Mouse (Mus musculus): ENCODE measurements around the gene Tarsl2. TPM values are rescaled to one million over a fixed set of nuclear protein-coding genes. Genes with fewer than 3 reads are reported as not detected.
A peak's percentile ranks its signal among the peaks of the same experiment; 100 is the strongest.

Tarsl2 gene
- total RNA-seq, 2 experiments from 2014 or later, result 36.0 to 73.2 TPM

GRCm38 (mm10) chr7:65645996-65646395 is 1.3 kb downstream of the Tarsl2 start:
- no peak for ATAC-seq (replicated peaks; ENCODE audit: low FRiP score, low TSS enrichment, poor library complexity, severe bottlenecking)

GRCm38 (mm10) chr7:65650662-65651061 is 6.0 kb downstream of the Tarsl2 start:
- ATAC-seq (replicated peaks; ENCODE audit: low FRiP score, low TSS enrichment, poor library complexity, severe bottlenecking), result no peak

DNA sequence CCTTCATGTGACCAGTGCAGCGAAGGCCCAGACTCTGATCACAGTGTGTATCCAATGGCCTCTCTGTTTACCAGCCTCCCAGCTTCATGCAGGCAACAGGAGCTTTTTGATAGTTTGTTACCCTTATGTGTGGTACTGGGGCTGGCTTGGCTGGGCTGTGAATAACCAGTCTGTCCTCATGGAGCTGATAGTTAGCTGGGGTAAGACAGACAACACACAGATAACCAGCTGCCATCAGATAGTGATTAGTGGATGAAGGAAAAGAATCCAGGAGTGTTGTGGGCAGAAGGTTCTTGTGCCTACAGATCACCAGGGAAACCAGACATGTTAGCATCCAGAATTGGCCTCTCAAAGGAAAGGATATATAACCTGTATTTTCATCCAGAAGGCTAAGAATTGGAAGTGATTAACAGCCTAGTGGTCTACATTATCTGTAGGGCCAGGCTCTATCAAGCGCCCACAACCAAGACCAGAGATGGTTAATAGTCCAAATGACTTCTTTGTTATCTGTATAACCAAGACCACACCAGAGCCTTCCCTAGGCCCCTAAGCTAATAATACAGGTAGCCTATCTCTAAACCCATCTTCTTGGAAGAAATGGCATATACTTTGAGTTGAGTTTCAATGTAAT is 12.9 kb downstream of the Tarsl2 start:
- ATAC-seq (replicated peaks; ENCODE audit: low FRiP score, low TSS enrichment, poor library complexity, severe bottlenecking), result peak; percentile 91

DNA sequence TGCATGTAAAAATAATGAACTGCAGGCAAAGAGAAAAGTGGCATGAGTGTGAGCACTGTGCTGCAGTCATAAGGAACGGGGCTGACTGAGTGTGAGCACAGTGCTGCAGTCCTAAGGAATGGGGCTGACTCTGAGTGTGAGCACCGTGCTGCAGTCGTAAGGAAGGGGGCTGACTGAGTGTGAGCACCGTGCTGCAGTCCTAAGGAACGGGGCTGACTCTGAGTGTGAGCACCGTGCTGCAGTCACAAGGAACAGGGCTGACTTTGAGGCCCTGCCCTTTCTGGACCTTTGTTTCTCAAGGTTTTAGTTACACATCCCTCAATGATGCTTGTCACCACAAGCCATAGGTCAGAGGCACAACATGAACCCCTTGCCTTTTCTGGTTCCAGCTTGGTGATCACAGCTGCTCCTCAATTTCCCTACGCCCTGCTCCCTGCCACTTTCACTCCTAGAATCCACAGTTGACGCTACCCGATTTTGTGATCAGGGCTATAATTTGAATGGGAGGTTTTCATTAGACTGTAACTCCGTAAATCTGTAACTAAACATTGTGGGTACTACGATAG is 18.6 kb downstream of the Tarsl2 start:
- no peak for ATAC-seq (replicated peaks; ENCODE audit: low FRiP score, low TSS enrichment, poor library complexity, severe bottlenecking)

DNA sequence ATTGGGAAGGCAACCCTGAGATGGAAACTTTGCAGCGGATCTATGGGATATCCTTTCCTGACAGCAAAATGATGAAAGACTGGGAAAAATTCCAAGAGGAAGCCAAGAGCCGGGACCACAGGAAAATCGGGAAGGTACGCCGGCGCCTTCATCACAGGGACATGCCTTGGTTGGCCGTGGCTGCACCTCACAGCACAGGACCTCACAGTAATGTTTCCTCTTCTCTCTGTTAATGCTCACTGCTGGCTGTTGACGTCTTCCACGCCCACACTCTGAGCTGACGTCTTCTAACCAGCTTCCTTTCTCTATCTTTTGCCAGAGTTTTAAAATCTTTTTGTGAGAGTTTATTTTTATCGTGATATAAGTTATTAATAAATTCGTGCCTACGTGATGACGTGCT is 19.2 kb downstream of the Tarsl2 start:
- no peak for ATAC-seq (replicated peaks; ENCODE audit: low FRiP score, low TSS enrichment, poor library complexity, severe bottlenecking)

- no peak for ATAC-seq (replicated peaks; ENCODE audit: low FRiP score, low TSS enrichment, poor library complexity, severe bottlenecking)
Measured at GRCm38 (mm10) chr7:65667491-65667890, 22.8 kb downstream of the Tarsl2 start.

DNA sequence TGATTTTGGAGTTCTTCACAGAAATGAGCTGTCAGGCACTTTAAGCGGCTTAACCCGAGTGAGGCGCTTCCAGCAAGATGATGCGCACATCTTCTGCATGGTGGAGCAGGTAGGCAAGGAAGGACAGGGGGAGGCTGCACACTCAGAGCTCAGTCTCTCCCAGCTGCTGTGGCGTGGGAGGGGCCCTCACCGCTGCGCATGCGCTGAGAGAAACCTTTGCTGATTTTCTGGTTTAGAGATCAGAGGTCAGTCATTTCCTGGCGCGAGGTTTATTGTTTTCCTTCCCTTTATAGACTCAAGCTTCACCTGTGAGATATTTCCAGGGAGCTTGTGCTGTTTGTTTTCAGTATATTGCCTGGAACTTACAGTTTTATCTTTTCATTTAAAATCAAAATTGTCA is 33.4 kb downstream of the Tarsl2 start:
- no peak for ATAC-seq (replicated peaks; ENCODE audit: low FRiP score, low TSS enrichment, poor library complexity, severe bottlenecking)

DNA sequence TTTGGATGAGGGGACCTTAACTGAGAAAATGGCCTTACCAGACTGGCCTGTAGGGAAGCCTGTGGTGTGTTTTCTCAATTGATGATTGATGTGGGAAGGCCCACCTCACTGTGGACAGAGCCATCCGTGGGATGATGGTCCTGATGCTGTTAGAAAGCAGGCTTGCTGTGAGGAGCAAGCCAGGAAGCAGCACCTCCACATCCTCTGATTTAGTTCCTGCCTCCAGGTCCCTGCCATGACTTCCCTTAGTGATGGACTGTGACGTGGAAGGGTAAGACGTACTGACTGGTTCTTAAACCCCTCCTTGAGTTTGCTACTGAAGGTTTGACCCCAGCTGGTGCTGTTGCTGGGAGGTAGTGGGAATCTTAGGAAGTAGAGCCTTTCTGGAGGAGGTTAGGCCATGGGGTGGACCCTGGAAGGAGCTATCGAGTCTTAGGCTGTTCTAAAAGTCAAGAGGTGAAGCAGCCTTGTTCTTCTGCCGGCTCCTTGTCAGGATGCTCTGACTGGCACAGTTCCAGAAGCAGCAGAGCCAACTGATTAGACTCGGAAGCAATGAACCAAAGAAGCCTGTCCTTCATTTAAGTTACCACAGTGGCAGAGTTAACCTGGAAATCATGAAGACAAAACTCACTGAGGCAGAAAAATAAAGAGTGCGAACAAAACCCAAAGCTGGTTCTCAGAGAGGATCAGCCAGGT is 34.4 kb downstream of the Tarsl2 start:
- ATAC-seq (replicated peaks; ENCODE audit: low FRiP score, low TSS enrichment, poor library complexity, severe bottlenecking), result no peak

GRCm38 (mm10) chr7:65681166-65681565 is 36.5 kb downstream of the Tarsl2 start:
- no peak for ATAC-seq (replicated peaks; ENCODE audit: low FRiP score, low TSS enrichment, poor library complexity, severe bottlenecking)

DNA sequence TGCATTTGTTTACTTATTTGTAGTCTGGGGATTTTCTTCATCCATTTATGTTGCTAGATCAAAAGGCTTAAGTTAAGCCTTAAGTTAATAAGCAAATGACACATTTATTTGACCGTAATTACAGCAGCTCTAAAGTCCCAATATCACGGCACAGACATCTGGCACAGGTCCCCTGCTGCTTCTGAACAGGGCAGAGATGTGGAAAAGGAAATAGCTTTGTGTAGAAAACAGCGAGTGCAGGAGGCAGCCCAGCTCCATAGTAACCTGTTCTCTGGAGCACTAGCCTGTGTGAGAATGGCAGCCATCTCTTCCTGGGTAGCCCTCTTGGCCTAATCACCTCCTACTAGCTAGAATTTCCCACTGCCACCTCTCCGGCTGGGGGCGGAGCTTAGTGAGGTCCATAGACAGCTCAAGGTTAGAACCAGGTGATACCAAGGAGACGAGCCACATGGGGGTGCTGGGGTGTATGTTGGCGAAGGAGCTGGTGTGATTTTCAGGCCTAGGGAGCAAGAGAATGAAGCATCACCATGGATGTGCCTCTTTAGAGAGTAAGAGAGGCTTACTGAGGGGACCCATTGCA is 39.6 kb downstream of the Tarsl2 start:
- ATAC-seq (replicated peaks; ENCODE audit: low FRiP score, low TSS enrichment, poor library complexity, severe bottlenecking), result no peak

DNA sequence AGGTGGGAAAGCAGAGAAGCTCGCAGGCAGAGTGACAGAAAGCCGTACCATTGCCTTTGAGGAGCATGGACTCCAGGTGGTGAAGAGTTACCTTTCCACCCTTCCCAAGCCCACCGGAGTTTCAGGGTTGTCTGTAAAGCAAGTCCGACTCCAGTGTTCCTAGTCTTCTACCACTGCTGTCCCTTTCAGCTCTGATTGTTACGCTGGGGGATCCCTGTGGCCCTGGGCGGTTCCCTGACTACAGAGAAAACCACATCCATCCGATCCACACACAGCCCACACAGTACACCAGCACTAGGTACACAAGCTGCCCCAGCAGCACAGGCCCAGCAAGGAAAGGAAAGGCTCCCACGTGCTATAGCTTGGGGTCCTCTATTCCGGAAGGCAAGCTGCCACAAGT is 42.0 kb downstream of the Tarsl2 start:
- ATAC-seq (replicated peaks; ENCODE audit: low FRiP score, low TSS enrichment, poor library complexity, severe bottlenecking), result no peak

DNA sequence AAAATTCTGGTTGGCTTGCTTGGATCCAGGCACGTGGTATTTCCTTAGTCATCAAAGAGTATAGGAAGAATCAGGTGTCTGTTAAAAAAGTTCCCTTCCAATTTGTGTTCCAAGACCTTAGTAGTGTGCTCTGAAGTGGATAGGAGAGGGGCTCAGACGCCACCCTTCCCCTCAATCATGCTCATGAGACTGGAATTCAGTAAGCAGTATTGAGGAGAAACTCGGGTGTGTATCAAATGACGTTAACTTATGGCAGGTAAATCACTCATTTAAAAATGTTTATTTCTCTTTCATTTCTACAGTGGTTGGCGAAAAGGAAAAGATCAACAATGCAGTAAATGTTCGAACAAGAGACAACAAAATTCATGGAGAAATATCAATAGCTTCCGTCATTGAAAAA is 46.2 kb downstream of the Tarsl2 start, which contains the start of gene Tm2d3:
Tm2d3 (plus strand) TSS at position 301 of the 400 bp plus-strand sequence.
- no peak for ATAC-seq (replicated peaks; ENCODE audit: low FRiP score, low TSS enrichment, poor library complexity, severe bottlenecking)

DNA sequence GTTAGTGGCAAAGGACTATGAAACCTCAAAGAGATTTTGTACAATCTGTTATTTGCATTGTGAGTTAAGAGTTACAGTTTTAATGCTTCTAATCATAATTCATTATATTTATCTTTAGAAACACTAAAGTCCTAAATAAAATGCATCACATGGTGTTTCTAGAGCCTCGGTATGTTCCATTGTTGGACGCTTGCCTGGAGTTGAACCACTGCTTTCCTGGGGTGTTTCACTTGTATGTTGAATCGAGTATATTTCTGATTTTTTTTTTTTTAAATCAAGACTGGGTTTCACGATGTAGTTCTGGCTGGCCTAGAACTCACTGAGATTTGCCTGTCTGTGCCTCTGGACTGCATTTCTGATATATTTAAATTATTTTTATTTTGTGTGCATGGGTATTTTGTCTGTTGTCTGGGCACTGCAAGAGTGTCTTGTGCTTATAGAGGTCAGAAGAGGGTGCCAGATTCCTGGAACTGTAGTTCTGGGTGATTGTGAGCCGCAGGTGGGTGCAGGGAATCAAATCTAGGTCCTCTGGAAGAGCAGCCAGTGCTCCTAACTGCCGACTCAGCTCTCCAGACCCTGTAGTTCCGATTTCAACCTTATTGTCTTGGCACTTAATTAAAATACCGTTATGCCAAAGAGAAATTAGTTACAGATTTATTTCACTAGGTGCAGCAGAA is 47.4 kb downstream of the Tarsl2 start:
- no peak for ATAC-seq (replicated peaks; ENCODE audit: low FRiP score, low TSS enrichment, poor library complexity, severe bottlenecking)

DNA sequence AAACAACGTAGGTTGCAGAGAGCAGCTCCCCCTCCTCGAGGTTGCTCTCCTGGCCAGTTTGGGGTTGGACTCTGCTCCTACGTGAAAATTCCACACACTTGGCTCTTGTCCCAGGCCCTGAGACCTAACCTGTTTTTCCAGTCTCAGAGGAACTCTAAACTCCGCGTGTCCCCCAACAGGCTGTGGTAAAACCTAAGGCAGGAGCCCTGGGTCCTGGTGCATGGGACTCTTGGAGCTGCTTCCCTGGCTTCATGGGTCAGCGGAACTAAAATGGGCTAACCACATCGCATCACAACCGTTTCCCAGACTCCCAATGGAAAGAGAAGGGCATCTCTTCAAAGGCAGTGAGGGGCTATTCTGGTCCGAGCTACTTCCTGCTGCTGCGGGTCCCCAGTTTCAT is 48.2 kb downstream of the Tarsl2 start:
- no peak; the same call in 1 of the 2 replicates for ATAC-seq (replicated peaks; ENCODE audit: low FRiP score, low TSS enrichment, poor library complexity, severe bottlenecking)

GRCm38 (mm10) chr7:65693301-65693821 is 48.7 kb downstream of the Tarsl2 start:
- ATAC-seq (replicated peaks; ENCODE audit: low FRiP score, low TSS enrichment, poor library complexity, severe bottlenecking), result peak; percentile 87

DNA sequence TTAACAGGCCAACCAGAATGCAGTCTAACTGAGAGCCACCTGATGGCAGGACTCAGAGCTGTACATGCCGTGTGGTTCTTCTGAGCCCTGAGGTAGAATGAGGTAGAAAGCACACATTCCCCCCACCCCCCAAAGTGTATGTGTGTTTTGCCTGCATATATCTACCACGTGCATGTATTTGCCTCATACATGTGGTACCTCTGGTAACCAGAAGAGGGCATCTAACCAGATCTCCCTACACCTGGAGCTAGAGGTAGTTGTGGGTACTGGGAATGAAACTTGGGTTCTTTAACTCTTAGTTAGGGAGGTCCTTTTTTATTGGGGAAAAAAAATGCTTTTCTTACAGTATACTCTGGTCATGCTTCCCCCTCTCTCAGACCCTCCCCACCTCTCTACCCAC is 51.8 kb downstream of the Tarsl2 start:
- peak; percentile 61 for ATAC-seq (replicated peaks; ENCODE audit: low FRiP score, low TSS enrichment, poor library complexity, severe bottlenecking)

- no peak for ATAC-seq (replicated peaks; ENCODE audit: low FRiP score, low TSS enrichment, poor library complexity, severe bottlenecking)
Measured at GRCm38 (mm10) chr7:65702076-65702475, 57.4 kb downstream of the Tarsl2 start.

- peak; percentile 85 for ATAC-seq (replicated peaks; ENCODE audit: low FRiP score, low TSS enrichment, poor library complexity, severe bottlenecking)
Measured at GRCm38 (mm10) chr7:65704818-65705242, 60.1 kb downstream of the Tarsl2 start.

- ATAC-seq (replicated peaks; ENCODE audit: low FRiP score, low TSS enrichment, poor library complexity, severe bottlenecking), result no peak
Measured at GRCm38 (mm10) chr7:65708506-65708905, 63.8 kb downstream of the Tarsl2 start.

GRCm38 (mm10) chr7:65710301-65710700 is 65.6 kb downstream of the Tarsl2 start:
- ATAC-seq (replicated peaks; ENCODE audit: low FRiP score, low TSS enrichment, poor library complexity, severe bottlenecking), result no peak
